Mouse (Mus musculus): ENCODE measurements at regions not wholly inside any gene's neighbourhood (a gene's known extent, or its start where the extent isn't known, plus 50 kb on each side); places are given as distances from the start of the nearest gene placed in this dataset.

DNA sequence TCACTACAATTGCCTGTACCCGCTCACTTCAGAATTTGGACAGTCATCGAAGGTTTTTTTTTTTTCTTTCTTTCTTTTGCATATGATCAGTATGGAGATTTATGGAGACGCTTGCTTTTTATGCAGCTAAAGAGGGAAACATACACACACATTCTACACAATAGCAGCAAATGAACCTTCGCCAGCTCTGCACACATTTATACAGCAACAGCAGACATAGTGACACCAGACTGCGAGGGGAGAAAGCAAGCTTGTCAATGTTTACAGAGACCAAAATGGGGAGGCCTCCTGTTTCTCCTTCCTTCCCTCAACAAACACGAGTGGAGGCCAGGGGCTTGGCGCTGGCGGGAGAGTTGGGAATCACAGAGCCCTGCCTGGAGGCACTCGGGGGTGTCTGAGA, 202.8 kb upstream of the 3110018I06Rik start:
- Histone ChIP-seq H3K36me3 (ENCODE audit: control insufficient read depth, insufficient read depth, low read length) (no peaks in the 10 kb centered on the region), H3K4me1 (ENCODE audit: control insufficient read depth, insufficient read depth, low read length) (no peaks in the 10 kb centered on the region), H3K27me3 (ENCODE audit: control insufficient read depth, insufficient read depth, low read length) (no peaks in the 10 kb centered on the region), H3K4me3 (ENCODE audit: control insufficient read depth, low read depth, low read length) (no peak overlapping the region), H3K27ac (ENCODE audit: control insufficient read depth, insufficient read depth, low read depth, low read length) (no peak overlapping the region)
- TF ChIP-seq CTCF (IDR thresholded peaks at IDR 0.05; ENCODE audit: control insufficient read depth, insufficient read depth, insufficient replicate concordance, low read depth, low read length) (no peak), POLR2A (IDR thresholded peaks at IDR 0.05; ENCODE audit: control insufficient read depth, low read depth, low read length) (no peak)

- H3K27ac ChIP-seq (ENCODE audit: control insufficient read depth, insufficient read depth, low read depth, low read length), result no peak overlapping the region
- no peaks in the 10 kb centered on the region for H3K36me3 ChIP-seq (ENCODE audit: control insufficient read depth, insufficient read depth, low read length)
- TF ChIP-seq CTCF (IDR thresholded peaks at IDR 0.05; ENCODE audit: control insufficient read depth, insufficient read depth, insufficient replicate concordance, low read depth, low read length) (no peak), POLR2A (IDR thresholded peaks at IDR 0.05; ENCODE audit: control insufficient read depth, low read depth, low read length) (no peak)
- H3K27me3 ChIP-seq (ENCODE audit: control insufficient read depth, insufficient read depth, low read length), result no peaks in the 10 kb centered on the region
- no peak overlapping the region for H3K4me3 ChIP-seq (ENCODE audit: control insufficient read depth, low read depth, low read length)
- no peaks in the 10 kb centered on the region for H3K4me1 ChIP-seq (ENCODE audit: control insufficient read depth, insufficient read depth, low read length)
Observed at GRCm38 (mm10) chr12:107291377-107291776, 197.1 kb upstream of the 3110018I06Rik start.

DNA sequence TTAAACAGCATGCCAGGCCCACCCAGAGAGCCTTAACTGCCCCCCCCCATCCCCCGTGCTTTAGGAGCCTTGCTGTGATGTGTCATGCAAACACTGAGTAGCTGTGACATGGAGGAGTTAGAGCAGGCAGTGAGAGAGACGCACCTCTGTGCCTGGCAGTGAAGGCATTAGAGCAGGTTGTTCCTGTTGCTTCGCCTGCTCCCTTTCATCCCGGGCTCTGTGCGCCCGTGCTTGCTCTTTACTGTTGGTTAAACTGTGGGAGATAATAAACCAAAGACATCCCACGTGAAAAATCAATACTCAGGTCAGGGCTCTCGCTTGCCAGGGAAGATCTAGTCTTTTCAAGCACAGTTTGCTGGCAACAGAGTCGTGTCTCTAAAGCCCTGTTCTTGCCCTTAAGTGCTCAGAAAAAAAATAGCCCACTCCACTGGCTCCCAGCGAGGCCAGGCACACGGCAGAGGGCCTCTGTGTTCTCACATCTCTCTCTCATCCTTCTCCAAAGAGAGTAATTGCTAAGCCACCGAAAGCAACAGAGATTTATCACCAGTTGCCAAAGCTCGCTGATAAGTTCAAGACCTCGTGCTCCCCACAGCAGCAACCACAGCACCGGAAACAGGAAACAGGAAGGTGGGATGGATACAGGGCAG, 181.2 kb upstream of the 3110018I06Rik start:
- Histone ChIP-seq H3K27ac (ENCODE audit: control insufficient read depth, insufficient read depth, low read depth, low read length) (no peak overlapping the region), H3K27me3 (ENCODE audit: control insufficient read depth, insufficient read depth, low read length) (no peaks in the 10 kb centered on the region), H3K36me3 (ENCODE audit: control insufficient read depth, insufficient read depth, low read length) (no peaks in the 10 kb centered on the region), H3K4me3 (ENCODE audit: control insufficient read depth, low read depth, low read length) (no peak overlapping the region), H3K4me1 (ENCODE audit: control insufficient read depth, insufficient read depth, low read length) (peaks cover 2% of the 10 kb centered on the region)
- TF ChIP-seq CTCF (IDR thresholded peaks at IDR 0.05; ENCODE audit: control insufficient read depth, insufficient read depth, insufficient replicate concordance, low read depth, low read length) (no peak), POLR2A (IDR thresholded peaks at IDR 0.05; ENCODE audit: control insufficient read depth, low read depth, low read length) (no peak)

DNA sequence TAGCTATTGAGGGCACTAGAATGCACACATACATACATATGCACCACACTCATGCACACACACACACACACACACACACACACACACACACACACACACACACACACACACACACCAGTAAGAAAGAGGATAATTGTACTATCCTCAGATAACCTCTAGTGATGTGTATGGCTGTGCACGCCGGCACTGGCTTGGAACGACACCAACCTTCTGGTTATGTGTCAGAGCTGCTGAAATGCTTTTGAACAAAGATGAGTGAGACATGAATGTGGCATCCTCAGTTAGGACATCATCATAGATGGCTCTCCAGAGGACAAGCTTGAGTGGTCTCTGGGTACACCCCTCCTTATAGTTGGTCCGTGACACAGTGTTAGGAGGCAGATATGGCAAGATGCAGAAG, 173.0 kb upstream of the 3110018I06Rik start:
- TF ChIP-seq CTCF (IDR thresholded peaks at IDR 0.05; ENCODE audit: control insufficient read depth, insufficient read depth, insufficient replicate concordance, low read depth, low read length), result no peak
- TF ChIP-seq POLR2A (IDR thresholded peaks at IDR 0.05; ENCODE audit: control insufficient read depth, low read depth, low read length), result no peak
- H3K27me3 ChIP-seq (ENCODE audit: control insufficient read depth, insufficient read depth, low read length), result no peaks in the 10 kb centered on the region
- H3K4me3 ChIP-seq (ENCODE audit: control insufficient read depth, low read depth, low read length), result no peak overlapping the region
- no peak overlapping the region for H3K27ac ChIP-seq (ENCODE audit: control insufficient read depth, insufficient read depth, low read depth, low read length)
- no peaks in the 10 kb centered on the region for H3K36me3 ChIP-seq (ENCODE audit: control insufficient read depth, insufficient read depth, low read length)
- no peaks in the 10 kb centered on the region for H3K4me1 ChIP-seq (ENCODE audit: control insufficient read depth, insufficient read depth, low read length)

DNA sequence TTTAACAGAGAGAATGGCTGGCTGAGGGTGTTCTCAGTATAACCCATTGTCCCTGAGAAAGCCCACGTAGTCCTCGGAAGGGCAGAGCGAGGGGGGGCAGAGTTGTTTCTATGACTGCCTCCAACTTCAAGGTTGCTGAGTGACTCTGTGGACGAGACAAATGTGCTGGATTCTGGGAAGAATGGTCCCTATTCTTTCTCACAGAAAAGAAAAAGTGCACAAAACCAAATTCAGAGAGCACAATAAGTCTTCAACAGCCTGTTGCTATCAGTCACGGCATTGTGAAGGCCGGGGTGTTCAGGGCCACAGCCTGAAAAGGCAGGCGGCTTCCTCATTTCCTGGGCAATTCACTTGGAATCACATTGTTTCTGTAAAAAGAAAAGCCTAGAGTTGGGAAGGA, 165.6 kb upstream of the 3110018I06Rik start:
- no peaks in the 10 kb centered on the region for H3K4me1 ChIP-seq (ENCODE audit: control insufficient read depth, insufficient read depth, low read length)
- no peak overlapping the region for H3K4me3 ChIP-seq (ENCODE audit: control insufficient read depth, low read depth, low read length)
- no peak overlapping the region for H3K27ac ChIP-seq (ENCODE audit: control insufficient read depth, insufficient read depth, low read depth, low read length)
- H3K36me3 ChIP-seq (ENCODE audit: control insufficient read depth, insufficient read depth, low read length), result no peaks in the 10 kb centered on the region
- TF ChIP-seq POLR2A (IDR thresholded peaks at IDR 0.05; ENCODE audit: control insufficient read depth, low read depth, low read length) (no peak), CTCF (IDR thresholded peaks at IDR 0.05; ENCODE audit: control insufficient read depth, insufficient read depth, insufficient replicate concordance, low read depth, low read length) (no peak)
- no peaks in the 10 kb centered on the region for H3K27me3 ChIP-seq (ENCODE audit: control insufficient read depth, insufficient read depth, low read length)

GRCm38 (mm10) chr12:107326101-107326500, 162.3 kb upstream of the 3110018I06Rik start:
- no peak overlapping the region for H3K4me3 ChIP-seq (ENCODE audit: control insufficient read depth, low read depth, low read length)
- no peaks in the 10 kb centered on the region for H3K4me1 ChIP-seq (ENCODE audit: control insufficient read depth, insufficient read depth, low read length)
- no peaks in the 10 kb centered on the region for H3K36me3 ChIP-seq (ENCODE audit: control insufficient read depth, insufficient read depth, low read length)
- no peak for TF ChIP-seq CTCF (IDR thresholded peaks at IDR 0.05; ENCODE audit: control insufficient read depth, insufficient read depth, insufficient replicate concordance, low read depth, low read length)
- H3K27ac ChIP-seq (ENCODE audit: control insufficient read depth, insufficient read depth, low read depth, low read length), result no peak overlapping the region
- H3K27me3 ChIP-seq (ENCODE audit: control insufficient read depth, insufficient read depth, low read length), result no peaks in the 10 kb centered on the region

DNA sequence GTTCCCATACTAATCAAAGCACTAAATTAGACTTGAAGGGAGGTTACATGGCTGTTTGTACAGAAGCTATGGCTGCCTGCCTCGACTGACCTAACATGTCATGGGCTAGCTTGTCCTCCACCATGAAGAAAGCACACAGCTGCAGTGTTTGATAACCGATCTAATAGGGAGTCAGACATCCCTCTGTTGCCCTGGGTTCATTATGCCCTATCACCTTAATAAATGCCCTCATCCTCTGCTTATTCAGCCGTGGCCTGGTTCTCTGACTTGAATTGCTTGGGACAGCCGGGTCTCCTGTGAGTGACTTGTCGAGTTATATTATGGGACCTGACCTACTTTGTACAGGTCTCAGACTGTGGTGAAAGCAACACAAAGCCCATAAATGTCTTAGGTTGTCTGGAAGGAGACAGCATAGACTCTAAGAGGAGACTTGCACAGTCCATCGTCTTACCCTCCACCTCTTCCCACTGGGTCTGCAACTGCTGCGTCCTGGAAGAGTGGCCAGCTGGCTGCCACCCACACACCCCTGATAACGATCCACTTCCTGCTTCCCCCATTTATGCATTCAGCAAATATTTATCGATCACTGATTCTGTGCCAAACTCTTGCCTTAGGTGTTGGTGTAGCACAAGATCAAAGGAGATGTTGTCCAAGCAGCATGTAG, 161.2 kb upstream of the 3110018I06Rik start:
- Histone ChIP-seq H3K4me3 (ENCODE audit: control insufficient read depth, low read depth, low read length) (no peak overlapping the region), H3K27me3 (ENCODE audit: control insufficient read depth, insufficient read depth, low read length) (no peaks in the 10 kb centered on the region), H3K36me3 (ENCODE audit: control insufficient read depth, insufficient read depth, low read length) (no peaks in the 10 kb centered on the region), H3K27ac (ENCODE audit: control insufficient read depth, insufficient read depth, low read depth, low read length) (no peak overlapping the region), H3K4me1 (ENCODE audit: control insufficient read depth, insufficient read depth, low read length) (no peaks in the 10 kb centered on the region)
- TF ChIP-seq POLR2A (IDR thresholded peaks at IDR 0.05; ENCODE audit: control insufficient read depth, low read depth, low read length) (no peak), CTCF (IDR thresholded peaks at IDR 0.05; ENCODE audit: control insufficient read depth, insufficient read depth, insufficient replicate concordance, low read depth, low read length) (no peak)

Data from testis, adult 2 months (tissue).